Mouse (Mus musculus): ENCODE results near the gene Fam209. TPM values are rescaled to one million over a fixed set of nuclear protein-coding genes. Genes with fewer than 3 reads are reported as not detected.

Fam209 gene
- polyA plus RNA-seq, 1 experiment from 2014 or later: 0.63 TPM

Other genes starting within 250 kb of the Fam209 start
- not detected in 2 replicates for gene Mc3r, start 224.0 kb upstream of the Fam209 start, polyA plus RNA-seq (2014; fragmentation: Nextera tagmentation; extraction: Ambion mirVana)
- gene Fam210b, start 127.0 kb upstream of the Fam209 start, polyA plus RNA-seq (2014; fragmentation: Nextera tagmentation; extraction: Ambion mirVana): 24.2 and 25.0 TPM in 2 replicates
- 204 and 209 TPM in 2 replicates for gene Aurka, start 102.0 kb upstream of the Fam209 start, polyA plus RNA-seq (2014; fragmentation: Nextera tagmentation; extraction: Ambion mirVana)
- 49.6 and 51.6 TPM in 2 replicates for gene Cstf1, start 101.8 kb upstream of the Fam209 start, polyA plus RNA-seq (2014; fragmentation: Nextera tagmentation; extraction: Ambion mirVana)
- gene Cass4, start 78.7 kb upstream of the Fam209 start, polyA plus RNA-seq (2014; fragmentation: Nextera tagmentation; extraction: Ambion mirVana): 0.17 and 0.34 TPM in 2 replicates
- 79.4 and 80.9 TPM in 2 replicates for gene Rtf2, start 32.0 kb upstream of the Fam209 start, polyA plus RNA-seq (2014; fragmentation: Nextera tagmentation; extraction: Ambion mirVana)
- 0.22 and 0.49 TPM in 2 replicates for gene Gcnt7, start 13.9 kb upstream of the Fam209 start, polyA plus RNA-seq (2014; fragmentation: Nextera tagmentation; extraction: Ambion mirVana)
- gene Tfap2c, start 77.1 kb downstream of the Fam209 start, polyA plus RNA-seq (2014; fragmentation: Nextera tagmentation; extraction: Ambion mirVana): 16.5 and 17.9 TPM in 2 replicates

All from embryonic facial prominence, embryonic 11.5 days (tissue).